Mouse (Mus musculus): ENCODE measurements at regions not wholly inside any gene's neighbourhood (a gene's known extent, or its start where the extent isn't known, plus 50 kb on each side); places are given as distances from the start of the nearest gene placed in this dataset.

- no peak for TF ChIP-seq HCFC1 (IDR thresholded peaks at IDR 0.05; ENCODE audit: borderline replicate concordance, insufficient read depth, low read length)
- TF ChIP-seq CHD2 (IDR thresholded peaks at IDR 0.05; ENCODE audit: low read depth, low read length), result no peak
- no peak for TF ChIP-seq ZC3H11A (IDR thresholded peaks at IDR 0.05; ENCODE audit: borderline replicate concordance, low read depth, low read length)
- no peak for TF ChIP-seq MAFK (IDR thresholded peaks at IDR 0.05; ENCODE audit: insufficient read depth, low read depth, low read length)
These were observed 73.6 kb upstream of the Nrp1 start for GRCm38 (mm10) chr8:128284816-128285215.

Measured in ES-E14 (cell line).